Mouse (Mus musculus): Measurements from ENCODE around the gene Fat3.

- TF ChIP-seq CTCF (IDR thresholded peaks at IDR 0.05; ENCODE audit: borderline replicate concordance, insufficient read depth, low read depth, low read length) (no peak), POLR2A (IDR thresholded peaks at IDR 0.05; ENCODE audit: borderline replicate concordance, insufficient read depth, low read length) (no peak)
Measured at GRCm38 (mm10) chr9:15955147-15955782, 545.8 kb downstream of the Fat3 start.

All from cerebellum, adult 2 months (tissue).